Mouse (Mus musculus) spleen, postnatal 10 days (tissue): ENCODE results near the gene Zfp580.
"Not testable (repeated sequence)": the region's sequence is repeated elsewhere in the genome, so short reads cannot be mapped to it uniquely, and the experiment has no call there.

Experiments
- DNase-seq, 2 experiments: peaks; one replicate each; pipeline ENCODE4 v3.0.0; 2021 to 2022; ENCODE audit warnings: low spot score in 2 of 2

Gene Zfp580

GRCm38 (mm10) chr7:5051193-5052192 lies at the start of gene Zfp580:
TSS of gene Zfp580 (plus strand) at chr7:5051538.
- DNase-seq = peak; percentile 52 to 67

- not testable (repeated sequence) for DNase-seq
Observed at GRCm38 (mm10) chr7:5002876-5003275, 48.5 kb upstream of the Zfp580 start.

- DNase-seq = no peak
Observed at GRCm38 (mm10) chr7:5008229-5008628, 43.1 kb upstream of the Zfp580 start.

- DNase-seq = no peak
Observed at GRCm38 (mm10) chr7:5012681-5013513, 38.4 kb upstream of the Zfp580 start.

- DNase-seq = peak; percentile 97
Observed at GRCm38 (mm10) chr7:5014251-5015117, 36.9 kb upstream of the Zfp580 start, which contains the start of the genes Zfp524 and Fiz1. TSS of gene Zfp524 (plus strand) at chr7:5014415. TSS of gene Fiz1 (minus strand) at chr7:5014697.

- peak; percentile 86 to 92 for DNase-seq
Observed at GRCm38 (mm10) chr7:5015118-5016001, 36.0 kb upstream of the Zfp580 start, which contains the start of gene Gm44973. TSS of gene Gm44973 (plus strand) at chr7:5015496.

- no peak for DNase-seq
Observed at GRCm38 (mm10) chr7:5016057-5016456, 35.3 kb upstream of the Zfp580 start.

- no peak for DNase-seq
Observed at GRCm38 (mm10) chr7:5016920-5017319, 34.4 kb upstream of the Zfp580 start.

GRCm38 (mm10) chr7:5017352-5017751 lies 34.0 kb upstream of the Zfp580 start:
- DNase-seq = peak in 1 of 2 experiments; percentile 55

- no peak for DNase-seq
Observed at GRCm38 (mm10) chr7:5017931-5018330, 33.4 kb upstream of the Zfp580 start.

GRCm38 (mm10) chr7:5019576-5019975 lies 31.8 kb upstream of the Zfp580 start:
- not testable (repeated sequence) for DNase-seq

GRCm38 (mm10) chr7:5020000-5020681 lies 31.2 kb upstream of the Zfp580 start, which contains the start of the genes Zfp865 and Ccdc106:
TSS of gene Zfp865 (plus strand) at chr7:5020376.
TSS of gene Ccdc106 (plus strand) at chr7:5020553.
- peak; percentile 96 to 97 for DNase-seq

GRCm38 (mm10) chr7:5020685-5021084 lies 30.7 kb upstream of the Zfp580 start:
- DNase-seq = peak in 1 of 2 experiments; percentile 51

- no peak for DNase-seq
Observed at GRCm38 (mm10) chr7:5021197-5021596, 30.1 kb upstream of the Zfp580 start.

GRCm38 (mm10) chr7:5029543-5029942 lies 21.8 kb upstream of the Zfp580 start:
- DNase-seq = no peak

GRCm38 (mm10) chr7:5029946-5030345 lies 21.4 kb upstream of the Zfp580 start:
- DNase-seq = no peak

- DNase-seq = no peak
Observed at GRCm38 (mm10) chr7:5030554-5031275, 20.6 kb upstream of the Zfp580 start.

- no peak for DNase-seq
Observed at GRCm38 (mm10) chr7:5031496-5031895, 19.8 kb upstream of the Zfp580 start.

GRCm38 (mm10) chr7:5033818-5034217 lies 17.5 kb upstream of the Zfp580 start, which contains the start of gene 4632433K11Rik:
TSS of gene 4632433K11Rik (plus strand) at chr7:5034118.
- DNase-seq = no peak
